Mouse (Mus musculus) testis, adult 2 months (tissue): ENCODE measurements around the gene Snca. TPM values are rescaled to one million over a fixed set of nuclear protein-coding genes. Genes with fewer than 3 reads are reported as not detected.

Experiments used
- H3K27ac ChIP-seq: fragments of 200-500 bp; 2 replicates; pipeline ENCODE4 v1.5.1; 2012; ENCODE audit warnings: low read depth, low read length; ENCODE audit not compliant: control insufficient read depth, insufficient read depth
- H3K27me3 ChIP-seq: fragments of 200-500 bp; 2 replicates; pipeline ENCODE4 v1.6.1; 2012; ENCODE audit warnings: mild to moderate bottlenecking, low read length, moderate library complexity; ENCODE audit not compliant: control insufficient read depth, insufficient read depth
- H3K36me3 ChIP-seq: fragments of 200-500 bp; 2 replicates; pipeline ENCODE4 v1.6.1; 2012; ENCODE audit warnings: mild to moderate bottlenecking, low read length; ENCODE audit not compliant: control insufficient read depth, insufficient read depth
- H3K4me1 ChIP-seq: fragments of 200-500 bp; 2 replicates; pipeline ENCODE4 v1.6.1; 2012; ENCODE audit warnings: low read length; ENCODE audit not compliant: control insufficient read depth, insufficient read depth
- H3K4me3 ChIP-seq: fragments of 200-500 bp; 2 replicates; pipeline ENCODE4 v1.5.1; 2012; ENCODE audit warnings: low read depth, mild to moderate bottlenecking, low read length, moderate library complexity, mixed read lengths; ENCODE audit not compliant: control insufficient read depth
- CTCF ChIP-seq: fragments of 200-500 bp; IDR thresholded peaks from 2 replicates; pipeline ENCODE4 v1.5.1; 2012; ENCODE audit warnings: low read depth, mild to moderate bottlenecking, inconsistent platforms, low read length, moderate library complexity; ENCODE audit not compliant: control insufficient read depth, insufficient read depth, insufficient replicate concordance
- POLR2A ChIP-seq: fragments of 200-500 bp; IDR thresholded peaks from 2 replicates; pipeline ENCODE4 v1.6.1; 2012; ENCODE audit warnings: low read depth, mild to moderate bottlenecking, inconsistent platforms, low read length, moderate library complexity; ENCODE audit not compliant: control insufficient read depth
- polyA plus RNA-seq: library from polyadenylated mRNA; depleted of rRNA; stranded (reverse); fragments of >200 nt; gene quantifications from 2 replicates; pipeline ENCODE4 v1.2.3, GENCODE M21; 2012

The Snca gene
- polyA plus RNA-seq, 1 experiment: 0.12 TPM

GRCm38 (mm10) chr6:60762864-60763263 is 66.8 kb downstream of the Snca start:
- Histone ChIP-seq H3K4me1 (no peaks in the 10 kb centered on the region), H3K27me3 (no peaks in the 10 kb centered on the region; the same call in 1 of the 2 replicates), H3K36me3 (no peaks in the 10 kb centered on the region), H3K4me3 (no peak overlapping the region), H3K27ac (no peak overlapping the region)
- TF ChIP-seq POLR2A (no peak), CTCF (no peak)

- no peak overlapping the region for H3K27ac ChIP-seq
- no peak for TF ChIP-seq CTCF
- no peak overlapping the region for H3K4me3 ChIP-seq
- H3K36me3 ChIP-seq: no peaks in the 10 kb centered on the region
- H3K27me3 ChIP-seq: no peaks in the 10 kb centered on the region; the same call in 1 of the 2 replicates
- H3K4me1 ChIP-seq: no peaks in the 10 kb centered on the region
Observed at GRCm38 (mm10) chr6:60761710-60762109, 67.9 kb downstream of the Snca start.

- TF ChIP-seq POLR2A (no peak), CTCF (no peak)
- Histone ChIP-seq H3K4me3 (no peak overlapping the region), H3K27me3 (no peaks in the 10 kb centered on the region), H3K27ac (no peak overlapping the region), H3K4me1 (no peaks in the 10 kb centered on the region), H3K36me3 (no peaks in the 10 kb centered on the region)
Observed at GRCm38 (mm10) chr6:60754975-60755374, 74.7 kb downstream of the Snca start.

- Histone ChIP-seq H3K4me1 (no peaks in the 10 kb centered on the region), H3K36me3 (no peaks in the 10 kb centered on the region), H3K27ac (no peak overlapping the region), H3K4me3 (no peak overlapping the region), H3K27me3 (no peaks in the 10 kb centered on the region)
- TF ChIP-seq POLR2A: no peak
- no peak for TF ChIP-seq CTCF
Observed at GRCm38 (mm10) chr6:60745965-60746364, 83.7 kb downstream of the Snca start.

GRCm38 (mm10) chr6:60741427-60742071 is 88.1 kb downstream of the Snca start:
- H3K4me3 ChIP-seq: no peak overlapping the region
- no peak overlapping the region for H3K27ac ChIP-seq
- TF ChIP-seq POLR2A (no peak), CTCF (no peak)
- H3K36me3 ChIP-seq: no peaks in the 10 kb centered on the region
- H3K4me1 ChIP-seq: no peaks in the 10 kb centered on the region
- H3K27me3 ChIP-seq: no peaks in the 10 kb centered on the region

- TF ChIP-seq POLR2A: no peak
- TF ChIP-seq CTCF: no peak
- Histone ChIP-seq H3K4me3 (no peak overlapping the region), H3K27me3 (no peaks in the 10 kb centered on the region), H3K36me3 (no peaks in the 10 kb centered on the region), H3K27ac (no peak overlapping the region), H3K4me1 (no peaks in the 10 kb centered on the region)
Observed at GRCm38 (mm10) chr6:60739776-60740175, 89.9 kb downstream of the Snca start.

- no peaks in the 10 kb centered on the region for H3K4me1 ChIP-seq
- no peaks in the 10 kb centered on the region for H3K36me3 ChIP-seq
- H3K4me3 ChIP-seq: no peak overlapping the region
- no peak overlapping the region for H3K27ac ChIP-seq
- H3K27me3 ChIP-seq: no peaks in the 10 kb centered on the region
- TF ChIP-seq CTCF (no peak), POLR2A (no peak)
Observed at GRCm38 (mm10) chr6:60731164-60731563, 98.5 kb downstream of the Snca start.
